Mouse (Mus musculus) subcutaneous adipose tissue, adult 2 months (tissue): ENCODE results near the gene Skor1. TPM values are rescaled to one million over a fixed set of nuclear protein-coding genes. Genes with fewer than 3 reads are reported as not detected.

Source experiments
- polyA plus RNA-seq: library from polyadenylated mRNA; depleted of rRNA; stranded (reverse); fragments of >200 nt; gene quantifications from 2 replicates; pipeline ENCODE4 v1.2.3, GENCODE M21; 2012; ENCODE audit warnings: low replicate concordance; rRNA removed

Gene Skor1
- 0.03 and 0.08 TPM in 2 replicates for polyA plus RNA-seq

GRCm38 (mm10) chr9:63148410-63149371, at the start of gene Skor1:
Skor1 (minus strand) TSS chr9:63148961.

Other genes starting within 250 kb of the Skor1 start
- 21.2 and 35.9 TPM in 2 replicates for gene Pias1, start 161.0 kb downstream of the Skor1 start, polyA plus RNA-seq
- 33.3 and 40.8 TPM in 2 replicates for gene Map2k5, start 228.9 kb upstream of the Skor1 start, polyA plus RNA-seq